Mouse (Mus musculus) ES-E14 (cell line): ENCODE results near the gene Araf. TPM values are rescaled to one million over a fixed set of nuclear protein-coding genes. Genes with fewer than 3 reads are reported as not detected.
A peak's percentile ranks its signal among the peaks of the same experiment; 100 is the strongest.

ENCODE experiments used
- DNase-seq: peaks from one replicate; pipeline ENCODE4 v3.0.0-alpha.2; 2013; ENCODE audit warnings: low read depth, low spot score
- H3K27ac ChIP-seq: 2 replicates; pipeline ENCODE4 v1.5.1; 2012; ENCODE audit warnings: low read depth, mild to moderate bottlenecking, low read length, moderate library complexity, mixed read lengths; ENCODE audit not compliant: poor library complexity, insufficient read depth, severe bottlenecking
- H3K36me3 ChIP-seq: 2 replicates; pipeline ENCODE4 v1.6.1; 2012; ENCODE audit warnings: mild to moderate bottlenecking, low read length, moderate library complexity, mixed read lengths; ENCODE audit not compliant: control insufficient read depth, poor library complexity, insufficient read depth, severe bottlenecking
- H3K4me1 ChIP-seq, 2 experiments: fragments of 150-350 bp in 1 of 2; sonication (generic) in 1 of 2; 2 replicates each; pipeline ENCODE4 v1.6.1; 2012; ENCODE audit warnings: low read length in 2 of 2, mild to moderate bottlenecking in 1 of 2, mixed read lengths in 1 of 2; ENCODE audit not compliant: control insufficient read depth in 2 of 2, insufficient read depth in 2 of 2, poor library complexity in 1 of 2
- H3K4me3 ChIP-seq, 2 experiments: fragments of 150-350 bp in 1 of 2; sonication (generic) in 1 of 2; 2 replicates each; pipeline ENCODE4 v1.5.1; 2012; ENCODE audit warnings: low read length in 2 of 2, low read depth in 1 of 2, mild to moderate bottlenecking in 1 of 2, mixed read lengths in 1 of 2; ENCODE audit not compliant: insufficient read depth in 1 of 2, poor library complexity in 1 of 2, severe bottlenecking in 1 of 2
- H3K9ac ChIP-seq: 2 replicates; pipeline ENCODE4 v1.6.1; 2012; ENCODE audit warnings: low read depth, mild to moderate bottlenecking, low read length, mixed read lengths; ENCODE audit not compliant: poor library complexity, insufficient read depth, severe bottlenecking
- H3K9me3 ChIP-seq: fragments of 150-350 bp; sonication (generic); 2 replicates; pipeline ENCODE4 v1.6.1; 2012; ENCODE audit warnings: low read depth, mild to moderate bottlenecking, low read length; ENCODE audit not compliant: control insufficient read depth, insufficient read depth
- CHD2 ChIP-seq: IDR thresholded peaks from 2 replicates; pipeline ENCODE4 v1.6.1; 2014; ENCODE audit warnings: mild to moderate bottlenecking, low read depth, low read length, inconsistent platforms
- HCFC1 ChIP-seq: IDR thresholded peaks from 2 replicates; pipeline ENCODE4 v1.6.1; 2012; ENCODE audit warnings: low read length, inconsistent platforms, borderline replicate concordance; ENCODE audit not compliant: insufficient read depth
- MAFK ChIP-seq: IDR thresholded peaks from 2 replicates; pipeline ENCODE4 v1.6.1; 2014; ENCODE audit warnings: mild to moderate bottlenecking, low read depth, low read length, inconsistent platforms; ENCODE audit not compliant: insufficient read depth
- ZC3H11A ChIP-seq: IDR thresholded peaks from 2 replicates; pipeline ENCODE4 v1.6.1; 2012; ENCODE audit warnings: low read depth, mild to moderate bottlenecking, inconsistent platforms, low read length, borderline replicate concordance
- ZNF384 ChIP-seq: IDR thresholded peaks from 2 replicates; pipeline ENCODE4 v1.6.1; 2012; ENCODE audit warnings: low read depth, low read length, inconsistent platforms
- in situ Hi-C, 2 experiments: fragments of 600-800 bp; cut with MboI; formaldehyde crosslinking; loops; one replicate each; pipeline ENCODE4 v1.15.1; 2025; ENCODE audit warnings: low sequenced_read_pairs in 2 of 2, inconsistent platforms in 1 of 2; ENCODE audit not compliant: unreplicated experiment in 2 of 2
- total RNA-seq: library from RNA; depleted of rRNA; stranded (reverse); fragments of 300-350 nt; gene quantifications from 2 replicates; pipeline ENCODE4 v1.2.3, GENCODE M21; 2012

Araf gene
- total RNA-seq, 1 experiment, result 81.8 TPM

- Histone ChIP-seq H3K4me1 (0 out of 4 replicates have a peak, but pooled peaks cover 0 to 3% of the 10 kb centered on the region in 2 experiments), H3K4me3 (peak overlapping the region; percentile 64 to 67), H3K9ac (peak overlapping the region; percentile 69), H3K27ac (peak overlapping the region; percentile 88), H3K9me3 (no peaks in the 10 kb centered on the region), H3K36me3 (no peaks in the 10 kb centered on the region)
- in situ Hi-C loops, result no loop called here
- DNase-seq, result no peak
- no peak for TF ChIP-seq ZNF384
- TF ChIP-seq CHD2, result no peak
- no peak for TF ChIP-seq HCFC1
- TF ChIP-seq MAFK, result no peak
- no peak for TF ChIP-seq ZC3H11A
Observed at GRCm38 (mm10) chrX:20775271-20776016, 22.2 kb upstream of the Araf start.

DNA sequence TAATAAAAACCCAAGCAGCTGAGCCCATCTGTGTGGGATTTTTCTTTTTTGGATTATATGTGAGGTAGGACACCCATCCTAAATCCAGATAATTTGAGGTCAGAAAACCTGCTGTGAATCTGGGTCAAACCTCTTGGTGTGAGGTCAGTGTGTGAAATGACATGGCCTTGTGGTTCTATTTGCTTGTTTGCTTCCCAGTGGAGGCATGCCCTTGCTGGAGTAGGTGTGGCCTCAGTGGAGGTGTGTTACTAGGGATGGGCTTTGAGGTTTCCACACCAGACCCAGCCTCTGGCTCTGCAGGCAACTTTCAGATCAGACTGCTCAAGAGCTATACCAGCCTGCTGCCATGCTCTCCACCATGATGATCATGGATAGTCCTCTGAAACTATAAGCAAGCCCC, 20.0 kb upstream of the Araf start:
- no peaks in the 10 kb centered on the region for H3K9me3 ChIP-seq
- TF ChIP-seq CHD2, result no peak
- no peak for TF ChIP-seq HCFC1
- TF ChIP-seq ZC3H11A, result no peak
- TF ChIP-seq MAFK, result no peak
- TF ChIP-seq ZNF384, result no peak
- in situ Hi-C loops, result no loop called here
- no peaks in the 10 kb centered on the region for H3K4me1 ChIP-seq
- H3K36me3 ChIP-seq, result no peaks in the 10 kb centered on the region
- no peak for DNase-seq
- no peak overlapping the region for H3K4me3 ChIP-seq
- H3K27ac ChIP-seq, result no peak overlapping the region
- H3K9ac ChIP-seq, result no peak overlapping the region

GRCm38 (mm10) chrX:20787309-20787708, 10.3 kb upstream of the Araf start:
- no peaks in the 10 kb centered on the region for H3K9me3 ChIP-seq
- H3K27ac ChIP-seq, result no peak overlapping the region
- TF ChIP-seq ZNF384 (no peak), ZC3H11A (no peak), HCFC1 (no peak), CHD2 (no peak), MAFK (no peak)
- H3K4me3 ChIP-seq, result no peak overlapping the region
- no peaks in the 10 kb centered on the region for H3K36me3 ChIP-seq
- in situ Hi-C loops, result no loop called here
- no peak for DNase-seq
- H3K4me1 ChIP-seq, result 0 out of 4 replicates have a peak, but pooled peaks cover 0 to 2% of the 10 kb centered on the region in 2 experiments
- no peak overlapping the region for H3K9ac ChIP-seq

DNA sequence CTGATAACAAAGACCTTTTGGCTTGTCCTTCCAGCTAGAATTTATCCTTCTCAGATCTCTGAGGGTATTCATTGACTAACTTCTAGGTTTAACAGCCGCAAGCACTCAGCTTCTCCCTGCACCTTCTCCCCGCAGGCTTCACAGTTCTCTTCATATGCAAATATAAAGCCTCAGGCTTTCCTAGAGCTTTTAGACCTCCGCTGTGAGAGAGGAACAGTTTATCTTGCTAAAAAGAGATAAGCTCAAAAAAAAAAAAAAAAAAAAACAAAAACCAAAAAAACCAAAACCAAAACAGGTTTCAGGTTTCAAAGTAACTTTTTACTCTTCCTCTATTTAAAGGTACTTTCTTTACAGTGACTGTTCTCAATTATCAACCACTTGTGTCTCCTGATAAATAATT, 5.2 kb upstream of the Araf start:
- no peaks in the 10 kb centered on the region for H3K36me3 ChIP-seq
- no peak overlapping the region for H3K4me3 ChIP-seq
- H3K9me3 ChIP-seq, result no peaks in the 10 kb centered on the region
- in situ Hi-C loops, result no loop called here
- H3K9ac ChIP-seq, result no peak overlapping the region
- no peak overlapping the region; the same call in 1 of the 2 replicates for H3K27ac ChIP-seq
- no peak for DNase-seq
- TF ChIP-seq MAFK (no peak), ZNF384 (peak; percentile 90)
- H3K4me1 ChIP-seq, result peaks cover 1 to 3% of the 10 kb centered on the region in 2 experiments; a peak in 1 of 4 replicates

DNA sequence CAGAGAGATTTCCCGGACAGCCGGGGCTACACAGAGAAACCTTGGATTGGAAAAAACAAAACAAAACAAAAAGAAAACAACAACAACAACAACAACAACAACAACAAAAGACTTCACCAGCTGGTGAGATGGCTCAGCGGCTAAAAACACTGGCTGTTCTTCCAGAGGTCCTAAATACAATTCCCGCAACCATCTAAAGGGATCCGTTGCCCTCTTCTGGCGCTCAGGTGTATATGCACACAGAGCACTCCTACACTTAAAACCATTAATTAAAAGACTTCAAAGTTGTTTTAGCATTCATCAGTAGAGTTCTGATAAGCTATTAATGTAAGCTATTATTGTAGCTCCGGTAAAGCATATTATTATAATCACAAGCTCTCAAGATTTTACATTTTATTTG, 4.4 kb upstream of the Araf start:
- Histone ChIP-seq H3K36me3 (no peaks in the 10 kb centered on the region), H3K9me3 (no peaks in the 10 kb centered on the region), H3K9ac (no peak overlapping the region), H3K4me3 (no peak overlapping the region), H3K4me1 (peaks cover 1 to 3% of the 10 kb centered on the region in 2 experiments; a peak in 1 of 4 replicates), H3K27ac (no peak overlapping the region)
- DNase-seq, result no peak
- TF ChIP-seq HCFC1 (no peak), MAFK (no peak), ZC3H11A (peak; percentile 25; the same call in 1 of the 2 replicates)
- in situ Hi-C loops, result no loop called here
